Mouse (Mus musculus) brain, embryonic 14.5 days (tissue): Measurements from ENCODE around the gene Golm1.

Source experiments
- CTCF ChIP-seq: fragments of 200-500 bp; IDR thresholded peaks from 2 replicates; pipeline ENCODE4 v1.5.1; 2012; ENCODE audit warnings: inconsistent platforms, mild to moderate bottlenecking, moderate library complexity, borderline replicate concordance; ENCODE audit not compliant: insufficient read depth, insufficient read length; ENCODE audit errors: extremely low read depth
- POLR2A ChIP-seq: fragments of 200-500 bp; IDR thresholded peaks from 2 replicates; pipeline ENCODE4 v1.6.1; 2012; ENCODE audit warnings: mild to moderate bottlenecking, inconsistent platforms, borderline replicate concordance; ENCODE audit not compliant: poor library complexity, insufficient read depth, insufficient read length, severe bottlenecking; ENCODE audit errors: extremely low read depth

DNA sequence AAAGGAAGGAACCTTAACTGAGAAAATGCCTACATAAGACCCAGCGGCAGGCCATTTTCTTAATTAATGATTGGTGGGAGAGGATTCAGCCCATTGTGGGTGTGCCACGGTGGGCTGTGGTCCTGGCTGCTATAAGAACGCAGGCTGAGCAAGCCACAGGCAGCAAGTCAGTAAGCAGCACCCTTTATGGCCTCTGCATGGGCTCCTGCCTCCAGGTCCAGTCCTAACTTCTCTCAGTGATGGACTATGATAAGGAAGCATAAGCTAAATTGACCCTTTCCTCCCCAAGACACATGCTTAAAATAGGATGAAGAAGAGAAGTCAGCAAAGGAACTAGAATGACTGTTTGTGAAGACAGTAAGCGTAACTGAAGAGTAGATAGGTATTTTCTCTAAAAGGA, 60.5 kb downstream of the Golm1 start:
- TF ChIP-seq CTCF (no peak), POLR2A (no peak)
